Mouse (Mus musculus): Measurements from ENCODE around the gene Catsperz. TPM values are rescaled to one million over a fixed set of nuclear protein-coding genes. Genes with fewer than 3 reads are reported as not detected.

Gene Catsperz
- polyA plus RNA-seq (2012; rRNA removed) = 0.42 TPM in 1 of 2 replicates, not detected in the other

DNA sequence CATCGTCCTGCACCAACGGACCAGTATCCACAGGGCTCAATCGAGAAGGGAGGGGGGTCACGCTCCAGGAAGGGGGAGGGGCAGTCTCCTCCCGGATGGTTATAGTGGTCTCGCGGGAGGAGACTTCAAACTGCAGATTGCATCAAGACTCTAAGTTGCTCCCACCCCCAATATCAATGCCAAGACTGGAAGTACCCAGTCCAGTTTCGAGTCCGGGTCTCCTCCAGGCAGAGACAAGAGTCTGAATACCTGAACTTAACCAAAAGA, at the start of gene Catsperz:
Gene Catsperz, minus strand, starts transcription at position 74 of the 267 bp plus-strand sequence.

DNA sequence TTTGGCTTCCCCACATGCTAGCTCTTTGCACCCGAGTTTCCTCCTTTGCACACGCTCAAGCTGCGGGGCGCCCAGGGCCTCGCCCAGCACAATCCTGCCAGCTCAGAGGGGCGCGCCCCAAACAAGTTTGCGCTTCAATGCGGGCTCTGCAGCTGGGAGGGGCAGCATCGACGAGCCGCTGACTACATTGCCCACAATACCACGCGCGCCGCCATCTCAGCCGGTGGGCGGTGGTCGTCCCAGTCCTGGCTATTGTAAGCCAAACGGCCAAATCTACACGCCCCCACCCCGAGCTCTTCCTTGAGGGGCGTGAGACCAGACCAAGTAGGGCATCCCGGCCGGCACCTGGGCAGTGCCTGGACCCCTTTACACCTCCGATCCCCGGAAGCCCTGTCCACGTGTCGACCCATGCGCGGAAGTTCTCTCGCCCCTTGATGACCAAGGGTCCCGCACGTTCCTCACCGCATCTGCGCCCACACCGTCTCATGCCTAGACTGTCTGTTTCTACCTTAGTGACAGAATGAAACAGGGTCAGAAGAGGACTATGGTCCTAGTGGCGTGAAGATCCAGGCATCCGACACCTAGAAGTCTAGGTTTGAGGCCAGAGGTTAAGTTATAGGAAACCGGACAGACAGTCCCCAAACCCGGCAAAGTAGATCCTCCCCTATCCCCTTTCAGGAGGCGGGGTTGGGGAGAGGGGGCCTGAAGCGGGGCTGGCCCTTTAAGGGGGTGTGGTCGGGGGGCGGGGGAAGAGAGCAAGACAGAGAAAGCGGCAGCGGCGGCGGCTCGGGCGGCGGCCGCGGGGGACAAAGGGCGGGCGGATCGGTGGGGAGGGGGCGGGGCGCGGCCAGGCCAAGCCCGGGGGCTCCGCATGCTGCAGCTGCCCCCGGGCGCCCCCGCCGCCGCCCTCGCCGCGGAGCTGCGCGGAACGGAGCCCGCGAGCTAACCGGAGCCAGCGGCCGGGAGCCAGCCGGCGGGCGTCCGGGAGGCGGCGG, 49.3 kb upstream of the Catsperz start, which contains the start of gene Ppp1r14b:
Gene Ppp1r14b, plus strand, starts transcription at position 758 of the 995 bp plus-strand sequence.

DNA sequence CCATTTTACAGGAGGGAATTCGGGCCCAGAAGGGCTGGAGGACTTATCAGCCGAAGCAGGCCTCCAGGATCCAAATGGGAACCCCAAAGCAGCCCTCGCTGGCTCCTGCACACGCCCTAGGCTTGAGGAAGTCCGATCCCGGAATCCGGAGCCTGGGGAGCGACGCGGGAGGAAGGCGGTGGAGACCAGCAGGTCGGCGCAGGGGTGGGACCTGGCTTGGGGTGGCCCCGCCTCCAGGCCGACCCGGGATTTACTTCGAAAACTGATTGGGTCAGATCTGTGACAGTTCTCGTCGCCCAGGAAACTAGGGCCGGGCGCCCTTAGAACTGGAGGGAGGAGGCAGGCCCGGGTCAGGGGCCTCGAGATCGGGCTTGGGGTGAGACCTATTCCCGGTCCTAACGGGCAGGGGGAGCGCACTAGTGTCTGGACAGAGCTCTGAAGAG, 17.1 kb upstream of the Catsperz start, which contains the start of gene Gpr137:
Gene Gpr137, minus strand, starts transcription at position 232 of the 443 bp plus-strand sequence.

DNA sequence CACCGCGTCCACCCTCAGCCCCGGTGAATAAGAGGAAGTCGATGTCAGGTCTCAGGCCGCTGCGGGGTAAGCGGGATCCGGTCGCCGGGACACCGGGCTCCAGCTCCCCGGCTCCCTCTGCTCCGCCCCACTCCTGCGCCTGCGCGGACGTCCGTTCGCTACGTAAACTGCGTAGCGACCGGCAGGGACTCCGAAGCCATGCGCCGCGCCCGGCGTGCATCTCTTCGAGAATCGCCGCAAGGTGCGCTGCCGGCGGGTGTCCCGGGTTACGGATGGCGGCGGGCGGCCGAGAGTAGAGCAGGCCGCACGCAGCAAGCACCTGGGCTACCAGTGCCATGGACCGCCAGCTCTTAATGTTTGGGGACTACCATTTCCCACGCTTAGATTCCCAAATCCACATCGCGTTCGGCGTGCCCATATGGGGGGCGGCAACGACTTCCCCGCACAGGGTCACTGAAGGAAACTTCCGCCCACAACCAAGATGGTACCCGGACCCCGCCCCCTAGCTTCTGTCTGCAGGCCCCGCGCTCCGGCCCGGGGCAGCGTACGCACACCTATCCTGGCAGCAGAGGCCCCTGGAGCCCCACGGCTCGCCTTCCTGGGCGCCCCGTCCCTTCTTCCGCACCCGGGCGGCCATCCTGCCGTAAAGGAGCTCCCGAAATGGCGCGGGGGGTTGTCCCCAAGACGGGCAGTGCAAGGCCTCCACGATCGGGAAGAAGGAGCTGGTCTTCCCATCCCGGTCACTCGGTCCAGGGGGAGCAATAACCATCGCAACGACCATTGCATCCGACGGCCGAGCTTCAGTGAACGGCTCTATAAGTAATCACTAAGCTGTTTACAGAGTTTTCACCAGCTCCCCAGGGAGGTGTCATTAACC, 16.4 kb upstream of the Catsperz start, which contains the start of gene Bad:
Gene Bad, plus strand, starts transcription at position 490 of the 877 bp plus-strand sequence.

DNA sequence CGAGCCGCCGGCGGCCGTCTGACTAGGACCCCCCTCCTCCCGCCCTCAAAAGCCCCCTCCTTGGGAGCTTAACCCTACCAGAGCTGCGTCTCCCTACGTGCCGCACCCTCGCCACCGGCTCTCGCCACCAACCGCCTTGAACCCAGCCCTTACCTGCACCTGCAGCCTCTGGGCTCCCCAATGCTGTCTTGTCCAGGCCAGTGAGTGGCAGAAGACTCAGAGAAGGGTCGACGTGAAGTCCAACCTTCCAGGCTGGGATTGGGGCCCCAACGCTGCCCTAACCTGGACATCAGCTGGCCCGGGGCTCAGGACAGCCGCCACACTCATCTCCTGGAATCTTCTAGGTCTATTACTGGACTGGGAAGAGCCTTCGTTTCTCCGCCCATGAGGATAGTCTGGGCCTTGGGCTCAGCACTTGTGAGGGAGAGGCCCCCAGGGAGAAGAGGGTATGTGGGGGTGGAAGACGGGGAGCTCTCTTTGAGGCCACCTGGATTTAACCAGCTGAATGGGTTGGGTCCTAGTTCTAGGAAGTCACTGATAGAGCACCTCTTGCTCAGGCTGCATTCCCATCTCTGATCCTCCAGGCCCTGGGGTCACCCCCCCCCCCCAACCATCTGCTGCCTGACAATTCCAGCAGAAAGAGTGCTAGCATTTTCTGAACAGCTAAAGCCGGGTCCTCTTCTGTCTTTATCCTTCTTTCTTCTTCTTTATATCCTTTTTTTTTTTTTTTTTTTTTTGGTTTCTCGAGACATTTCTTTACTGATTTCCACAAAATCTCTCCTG, 9.2 kb upstream of the Catsperz start, which contains the start of gene Kcnk4:
Gene Kcnk4, minus strand, starts transcription at position 321 of the 783 bp plus-strand sequence.

DNA sequence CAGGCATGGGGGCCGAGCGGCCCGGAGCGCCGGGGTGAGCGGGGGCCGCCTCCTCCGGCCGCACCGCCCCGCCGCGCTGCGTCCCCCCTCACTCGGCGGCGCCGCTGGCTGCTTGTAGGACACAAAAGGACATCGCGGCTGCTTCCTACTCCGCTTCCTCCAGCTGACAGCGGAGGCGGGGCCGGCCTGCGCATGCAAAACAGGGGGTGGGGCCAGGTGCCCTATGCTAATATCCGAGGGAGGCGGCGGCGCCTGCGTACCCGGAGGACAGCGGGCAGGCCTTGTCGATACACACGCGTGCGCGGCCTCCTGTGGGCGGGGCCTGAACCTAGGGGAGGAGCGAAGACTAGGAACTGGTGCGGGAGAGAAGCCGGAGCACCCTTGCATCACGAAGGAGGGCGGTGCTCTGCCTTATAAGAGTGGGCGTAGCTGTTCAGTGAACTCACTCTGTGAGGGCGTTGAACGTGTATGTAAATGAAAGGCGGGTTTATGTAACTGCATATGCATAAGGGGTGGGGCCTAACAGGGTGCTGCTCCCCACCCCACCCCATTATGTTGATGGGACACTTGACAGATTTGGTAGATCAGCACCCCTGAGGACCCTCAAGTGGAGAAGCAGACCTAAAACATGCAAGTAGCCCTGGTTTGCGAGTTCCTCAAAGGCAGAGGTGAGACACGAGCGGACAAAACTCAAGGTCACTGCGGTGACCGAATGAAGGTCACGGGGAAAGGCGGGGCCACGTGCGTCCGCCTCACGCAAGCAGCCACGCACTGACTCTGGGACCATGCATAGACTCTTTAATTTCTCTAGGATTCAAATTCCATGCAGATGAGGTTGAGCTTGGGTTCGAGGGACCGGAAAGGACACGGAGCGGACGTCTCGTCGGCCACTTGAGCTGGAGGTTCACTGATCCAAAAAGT, 3.3 kb downstream of the Catsperz start, which contains the start of gene Esrra:
Gene Esrra, minus strand, starts transcription at position 167 of the 921 bp plus-strand sequence.

DNA sequence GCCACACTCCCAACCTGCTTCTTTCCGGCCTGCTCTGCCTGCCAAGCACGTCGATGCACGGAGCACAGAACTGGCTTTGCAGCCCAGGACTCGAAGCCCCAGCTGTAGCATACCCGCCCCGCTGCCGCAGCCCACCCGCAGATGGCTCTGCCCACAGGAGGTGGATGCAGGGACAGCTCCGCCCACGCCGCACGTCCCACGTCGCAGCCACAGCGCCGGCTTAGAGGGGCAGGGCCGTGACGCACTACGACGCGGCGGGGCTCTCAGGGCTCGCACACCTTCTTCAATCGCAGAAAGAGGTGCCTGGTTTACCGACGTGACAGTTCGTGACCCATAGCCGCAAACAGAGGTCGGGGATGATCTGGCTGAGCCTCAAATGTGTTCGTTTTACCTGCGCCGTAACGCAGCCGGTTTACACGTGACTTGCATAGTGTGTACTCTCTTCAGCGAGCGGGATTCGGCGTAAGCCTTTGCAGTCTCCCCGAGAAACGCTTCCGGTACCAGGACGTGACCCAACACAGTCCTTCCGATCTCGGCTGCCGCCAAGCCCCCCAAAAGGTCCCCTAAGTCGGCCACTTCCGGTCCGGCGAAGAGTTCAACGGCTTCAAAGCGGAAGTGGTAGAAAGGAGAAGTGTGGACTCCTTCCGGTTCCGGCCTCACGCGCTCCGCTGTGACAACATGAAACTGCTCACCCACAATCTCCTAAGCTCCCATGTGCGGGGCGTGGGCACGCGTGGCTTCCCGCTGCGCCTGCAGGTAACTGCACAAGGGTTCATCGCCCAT, 15.5 kb downstream of the Catsperz start, which contains the start of the genes Trmt112 and Prdx5:
Gene Trmt112, plus strand, starts transcription at position 192 of the 783 bp plus-strand sequence.
Gene Prdx5, minus strand, starts transcription at position 600 of the 783 bp plus-strand sequence.

Other genes with a start within 250 kb of the Catsperz start
- gene Rps6ka4, start 84.7 kb downstream of the Catsperz start, polyA plus RNA-seq (2012; rRNA removed) = 39.1 and 51.7 TPM in 2 replicates
- gene Ccdc88b, start 67.2 kb downstream of the Catsperz start, polyA plus RNA-seq (2012; rRNA removed) = 10.2 and 12.4 TPM in 2 replicates
- gene Trmt112, start 15.7 kb downstream of the Catsperz start, polyA plus RNA-seq (2012; rRNA removed) = 75.3 and 86.1 TPM in 2 replicates
- gene Prdx5, start 15.3 kb downstream of the Catsperz start, polyA plus RNA-seq (2012; rRNA removed) = 163 and 170 TPM in 2 replicates
- 242 and 258 TPM in 2 replicates for gene Esrra, start 3.6 kb downstream of the Catsperz start, polyA plus RNA-seq (2012; rRNA removed)
- 0.08 TPM in 1 of 2 replicates, not detected in the other for gene Kcnk4, start 9.1 kb upstream of the Catsperz start, polyA plus RNA-seq (2012; rRNA removed)
- 119 and 145 TPM in 2 replicates for gene Bad, start 16.5 kb upstream of the Catsperz start, polyA plus RNA-seq (2012; rRNA removed)
- 103 and 166 TPM in 2 replicates for gene Gpr137, start 17.1 kb upstream of the Catsperz start, polyA plus RNA-seq (2012; rRNA removed)
- gene Ppp1r14b, start 49.6 kb upstream of the Catsperz start, polyA plus RNA-seq (2012; rRNA removed) = 159 and 169 TPM in 2 replicates
- gene Plcb3, start 51.1 kb upstream of the Catsperz start, polyA plus RNA-seq (2012; rRNA removed) = 335 and 360 TPM in 2 replicates
- gene Fkbp2, start 55.1 kb upstream of the Catsperz start, polyA plus RNA-seq (2012; rRNA removed) = 58.5 and 60.7 TPM in 2 replicates
- 40.7 and 51.0 TPM in 2 replicates for gene Vegfb, start 62.3 kb upstream of the Catsperz start, polyA plus RNA-seq (2012; rRNA removed)
- 61.9 and 65.0 TPM in 2 replicates for gene Dnajc4, start 67.2 kb upstream of the Catsperz start, polyA plus RNA-seq (2012; rRNA removed)
- gene Nudt22, start 70.7 kb upstream of the Catsperz start, polyA plus RNA-seq (2012; rRNA removed) = 90.8 and 103 TPM in 2 replicates
- gene Trpt1, start 70.8 kb upstream of the Catsperz start, polyA plus RNA-seq (2012; rRNA removed) = 18.5 and 19.6 TPM in 2 replicates
- 14.6 and 15.7 TPM in 2 replicates for gene Fermt3, start 94.1 kb upstream of the Catsperz start, polyA plus RNA-seq (2012; rRNA removed)
- 24.6 and 30.5 TPM in 2 replicates for gene Stip1, start 114.6 kb upstream of the Catsperz start, polyA plus RNA-seq (2012; rRNA removed)
- gene Macrod1, start 131.4 kb upstream of the Catsperz start, polyA plus RNA-seq (2012; rRNA removed) = 61.6 and 63.0 TPM in 2 replicates
- gene Flrt1, start 180.3 kb upstream of the Catsperz start, polyA plus RNA-seq (2012; rRNA removed) = 0.71 and 0.73 TPM in 2 replicates

All from colon, adult 2 months (tissue).